Mouse (Mus musculus) A20 (cell line): Measurements from ENCODE around the gene Babam2.
"Not testable (repeated sequence)": the region's sequence is repeated elsewhere in the genome, so short reads cannot be mapped to it uniquely, and the experiment has no call there.

ENCODE experiments used
- DNase-seq: peaks from one replicate; pipeline ENCODE4 v3.0.0-alpha.2; 2011; ENCODE audit warnings: low read depth, low spot score

The Babam2 gene

GRCm38 (mm10) chr5:31934397-31934796, 236.9 kb downstream of the Babam2 start:
- no peak for DNase-seq

DNA sequence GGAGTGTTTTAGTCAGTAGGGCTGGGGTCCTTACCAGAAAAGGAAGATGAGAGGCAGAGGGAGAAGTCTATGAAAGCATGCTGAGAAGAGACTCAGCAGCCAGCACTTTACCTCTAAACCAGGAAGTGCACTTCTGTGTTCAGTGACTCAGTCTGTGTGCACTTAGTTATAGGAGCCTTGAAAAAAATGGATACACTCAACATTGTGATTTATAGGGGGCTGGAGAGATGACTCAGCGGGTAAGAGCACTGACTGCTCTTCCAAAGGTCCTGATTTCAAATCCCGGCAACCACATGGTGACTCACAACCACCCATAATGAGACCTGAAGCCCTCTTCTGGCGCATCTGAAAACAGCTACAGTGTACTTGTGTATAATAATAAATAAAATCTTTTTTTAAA, 238.5 kb downstream of the Babam2 start:
- DNase-seq = no peak

- no peak for DNase-seq
These were observed 239.0 kb downstream of the Babam2 start for GRCm38 (mm10) chr5:31936523-31936922.

DNA sequence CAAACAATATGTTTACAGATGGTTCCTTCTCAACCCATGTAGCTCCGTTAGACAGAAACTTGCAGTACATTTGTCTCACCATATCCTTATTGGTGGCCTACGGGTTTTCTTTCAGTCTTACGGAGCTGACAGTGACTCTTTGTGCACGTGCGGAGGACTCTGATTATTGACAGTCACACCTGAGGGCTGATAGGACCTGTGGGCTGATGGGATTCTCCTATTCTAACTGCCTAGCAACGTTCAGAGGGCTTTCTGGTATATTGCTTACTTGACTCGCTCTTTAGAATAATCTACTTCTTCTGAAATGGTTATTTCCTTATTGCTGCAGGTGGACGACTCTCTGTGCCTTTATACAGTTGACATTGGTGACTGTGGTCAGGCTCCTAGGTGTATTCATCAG, 243.4 kb downstream of the Babam2 start:
- no peak for DNase-seq

- no peak for DNase-seq
These were observed 249.7 kb downstream of the Babam2 start for GRCm38 (mm10) chr5:31947185-31947584.

DNA sequence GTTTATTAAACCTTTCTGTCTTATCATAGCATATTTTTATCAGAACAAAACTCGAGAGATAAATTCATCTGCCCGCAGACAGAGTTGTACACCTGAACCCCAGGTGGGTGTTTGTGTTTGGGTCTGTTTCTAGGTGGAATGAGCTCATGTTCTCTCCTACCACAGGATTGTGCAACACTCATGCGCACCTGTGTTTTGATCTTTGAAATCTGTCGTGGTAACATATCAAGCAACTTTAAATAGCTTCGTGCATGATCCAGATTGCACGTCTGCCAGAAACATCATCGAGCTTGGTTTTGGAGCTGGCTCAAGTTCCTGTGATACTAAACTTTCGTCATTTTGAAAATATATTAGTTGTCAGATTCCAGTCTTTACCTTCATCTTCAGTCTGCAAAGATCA, 251.9 kb downstream of the Babam2 start:
- no peak for DNase-seq

DNA sequence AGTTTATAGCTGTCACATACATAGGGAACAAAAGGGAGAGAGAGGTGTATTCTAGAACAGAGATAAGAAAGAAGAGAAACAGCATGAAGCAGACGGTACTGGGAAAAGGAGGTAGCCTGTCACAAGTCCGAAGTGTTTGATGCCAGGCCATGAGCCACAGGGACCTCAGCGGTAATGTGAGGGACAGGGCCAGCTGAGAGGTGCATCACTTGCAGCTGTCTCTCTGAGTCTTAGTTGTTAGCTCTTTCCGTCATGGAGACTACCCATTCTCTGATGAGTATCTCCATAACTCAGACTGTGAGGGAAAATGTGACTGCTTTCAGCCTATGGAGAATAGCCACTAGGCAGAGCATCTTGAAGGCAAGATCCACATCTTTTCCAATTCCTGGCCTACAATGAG, 253.0 kb downstream of the Babam2 start:
- no peak for DNase-seq

- no peak for DNase-seq
These were observed 257.7 kb downstream of the Babam2 start for GRCm38 (mm10) chr5:31955184-31955583.

- peak; percentile 52 for DNase-seq
These were observed 258.9 kb downstream of the Babam2 start for GRCm38 (mm10) chr5:31956336-31956735.

GRCm38 (mm10) chr5:31959886-31960285, 262.4 kb downstream of the Babam2 start:
- DNase-seq = no peak

DNA sequence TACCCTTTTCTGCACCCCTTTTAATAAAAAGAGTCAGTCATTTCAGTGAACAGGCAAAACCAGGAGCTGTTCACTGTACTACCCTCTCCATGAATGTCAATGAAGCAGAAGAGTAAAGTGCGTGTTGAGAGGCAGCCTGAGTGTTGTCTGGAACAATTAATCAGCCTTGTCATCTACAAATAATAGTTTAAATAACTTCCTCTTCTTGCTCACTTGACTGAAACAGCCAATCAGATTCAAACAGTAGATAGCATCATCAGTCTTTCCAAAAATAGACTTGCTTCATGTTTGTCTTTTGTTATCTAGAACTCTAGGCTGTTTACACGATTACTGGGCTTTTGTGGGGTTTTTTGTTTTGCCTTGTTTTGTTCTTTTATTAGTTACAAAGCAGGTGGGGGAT, 263.9 kb downstream of the Babam2 start:
- peak; percentile 70 for DNase-seq

DNA sequence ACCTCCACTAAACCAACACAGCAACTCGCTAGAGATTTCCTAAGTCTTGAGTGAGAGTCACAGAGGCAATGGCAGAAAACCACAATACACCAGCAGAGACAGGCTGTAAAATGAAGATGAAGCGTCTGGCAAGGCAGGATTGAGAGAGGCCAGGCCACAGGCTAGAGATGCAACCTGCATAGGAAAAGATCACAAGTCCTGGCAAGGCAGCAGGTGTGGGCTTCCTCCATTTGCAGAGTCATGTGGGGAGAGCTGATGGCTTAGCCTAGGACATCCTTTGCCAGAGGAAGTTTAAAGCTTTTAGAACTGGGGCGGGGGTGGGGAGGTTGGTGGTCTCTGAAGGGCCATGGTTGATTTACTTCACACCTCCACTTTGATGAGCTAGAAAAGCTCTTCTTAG, 264.9 kb downstream of the Babam2 start:
- no peak for DNase-seq

DNA sequence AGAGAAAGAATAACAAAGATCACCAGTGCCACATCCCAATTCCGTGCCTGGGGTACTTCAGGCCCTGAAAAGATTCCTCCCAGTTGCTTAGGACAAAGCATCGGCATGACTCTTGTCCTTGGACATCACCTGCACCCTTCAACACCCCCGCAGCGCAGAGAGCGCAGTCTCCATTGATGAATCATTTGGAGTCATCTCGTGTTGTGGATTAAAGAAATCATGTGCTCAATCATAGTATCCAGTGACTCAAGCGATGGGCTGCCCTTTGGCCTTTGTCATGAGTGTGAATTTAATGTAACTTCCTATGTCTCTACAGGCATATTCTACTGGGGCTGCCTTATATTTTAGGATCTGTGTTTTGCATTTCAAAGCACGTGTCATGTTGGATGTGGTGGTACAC, 265.9 kb downstream of the Babam2 start:
- DNase-seq = no peak

DNA sequence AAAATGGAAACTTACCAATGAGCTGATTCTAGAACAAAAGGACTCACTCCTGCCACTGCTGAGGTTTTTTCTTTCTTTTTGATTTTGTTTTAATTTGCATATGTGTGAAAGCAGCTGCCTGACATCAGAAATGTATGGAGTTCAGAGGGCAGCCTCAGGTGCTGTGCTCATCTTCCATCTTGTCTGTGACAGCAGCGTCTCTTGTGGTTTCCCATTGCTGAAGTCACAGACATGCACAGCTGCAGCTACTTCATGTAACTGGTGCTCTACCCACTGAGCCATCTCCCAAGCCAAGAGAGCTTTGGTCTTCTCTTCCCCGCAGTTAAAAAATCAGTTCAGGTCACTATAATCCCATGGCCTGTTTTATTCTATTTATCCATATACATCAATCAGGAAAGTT, 266.4 kb downstream of the Babam2 start:
- peak; percentile 61 for DNase-seq

DNA sequence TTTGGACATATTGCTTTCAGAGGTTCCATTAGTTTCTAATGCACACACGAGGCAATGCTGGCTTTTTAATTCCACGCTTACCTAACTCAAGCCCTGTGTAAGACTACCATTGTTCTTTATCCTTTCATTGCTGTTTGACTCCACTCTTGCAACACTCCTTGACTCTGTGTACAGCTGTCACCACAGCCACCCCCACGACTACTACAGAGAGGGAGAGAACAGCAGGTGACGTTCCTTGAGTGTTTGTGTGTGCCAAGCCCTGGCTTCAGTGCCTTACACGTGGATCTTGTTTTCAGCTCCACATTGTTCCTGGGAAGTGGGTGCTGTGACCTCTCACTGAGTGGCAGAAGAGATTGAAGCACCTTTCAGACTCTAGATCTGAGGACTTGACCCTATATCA, 269.3 kb downstream of the Babam2 start:
- DNase-seq = no peak

GRCm38 (mm10) chr5:31967526-31967925, 270.0 kb downstream of the Babam2 start:
- no peak for DNase-seq

DNA sequence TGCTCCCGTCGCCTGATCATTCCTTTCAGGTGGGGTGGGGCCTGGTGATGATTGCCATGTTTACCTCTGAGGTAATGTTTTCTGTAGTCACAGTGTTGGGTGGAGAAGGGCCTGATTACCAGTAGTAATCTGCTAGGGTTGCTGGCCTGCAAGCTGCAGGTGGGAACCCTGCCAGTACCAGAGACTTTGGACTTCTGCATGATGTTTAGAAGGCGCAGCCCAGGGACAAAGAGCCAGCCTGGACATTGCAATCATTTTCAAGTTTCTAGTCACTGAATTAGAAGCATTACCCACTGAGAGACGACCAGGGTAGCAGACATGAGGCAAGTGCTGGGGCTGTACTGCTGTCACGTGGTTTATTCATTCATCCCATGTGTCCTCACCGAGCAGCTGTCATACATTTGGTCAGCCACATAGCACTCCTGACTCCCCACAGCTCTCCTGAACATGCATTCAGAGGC, 270.6 kb downstream of the Babam2 start:
- no peak for DNase-seq

DNA sequence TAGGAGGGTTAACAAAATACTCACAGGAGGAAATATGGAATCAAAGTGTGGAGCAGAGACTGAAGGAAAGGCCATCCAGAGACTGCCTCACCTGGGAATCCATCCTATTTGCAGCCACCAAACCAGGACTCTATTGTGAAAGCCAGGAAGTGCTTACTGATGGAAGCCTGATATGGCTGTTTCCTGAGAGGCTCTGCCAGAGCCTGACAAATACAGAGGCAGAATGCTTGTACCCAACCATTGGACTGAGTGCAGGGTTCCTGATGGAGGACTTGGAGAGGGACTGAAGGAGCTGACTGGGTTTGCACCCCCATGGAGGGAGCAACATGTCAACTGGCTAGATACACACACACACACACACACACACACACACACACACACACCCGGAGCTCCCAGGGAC, 274.9 kb downstream of the Babam2 start:
- not testable (repeated sequence) for DNase-seq

- no peak for DNase-seq
These were observed 277.2 kb downstream of the Babam2 start for GRCm38 (mm10) chr5:31974614-31975168.

DNA sequence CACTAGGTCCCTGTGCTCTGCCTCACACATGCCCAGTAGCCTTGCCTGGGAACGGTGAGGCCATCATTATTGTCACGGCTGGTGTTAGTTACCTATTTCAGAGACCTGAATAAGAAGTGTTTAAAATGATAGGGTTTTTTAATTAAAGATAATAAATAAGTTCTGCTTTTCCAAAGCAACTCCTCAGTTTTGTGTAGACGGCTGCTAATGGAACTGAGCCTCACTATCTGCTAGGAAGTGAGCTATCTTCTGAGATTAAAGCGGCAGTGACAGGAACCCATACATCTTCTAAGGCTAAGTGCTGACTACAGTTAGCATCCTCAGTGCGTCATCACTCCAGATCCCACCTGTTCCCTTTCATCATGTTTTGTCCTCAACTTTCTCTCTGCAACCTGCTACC, 284.6 kb downstream of the Babam2 start:
- DNase-seq = no peak

DNA sequence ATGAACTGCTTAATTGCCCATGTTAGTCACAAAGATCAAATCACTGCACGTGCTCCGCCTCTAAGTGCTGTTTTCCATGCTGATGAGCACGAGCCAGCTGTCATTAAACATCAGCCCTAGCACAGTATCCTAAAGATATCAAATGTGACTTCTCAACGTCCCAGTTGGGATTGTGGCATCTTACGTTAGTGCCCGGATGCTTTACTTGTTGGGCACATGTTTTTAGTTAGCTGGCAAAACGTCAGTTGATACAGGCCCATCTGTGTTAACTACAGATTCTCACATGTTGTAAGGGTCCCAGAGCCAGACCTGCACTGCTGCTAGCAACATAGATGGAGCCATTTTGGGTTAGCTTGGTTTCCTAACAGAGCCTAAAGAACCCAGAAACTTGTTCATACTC, 285.7 kb downstream of the Babam2 start:
- DNase-seq = no peak

- DNase-seq = no peak
These were observed 286.4 kb downstream of the Babam2 start for GRCm38 (mm10) chr5:31983817-31984368.

GRCm38 (mm10) chr5:31984369-31984961, 287.0 kb downstream of the Babam2 start:
- DNase-seq = no peak

- DNase-seq = no peak
These were observed 287.5 kb downstream of the Babam2 start for GRCm38 (mm10) chr5:31985021-31985420.
